Comparison of ENCODE assay signal across 8 mouse cellular contexts in the genomic region with DNA sequence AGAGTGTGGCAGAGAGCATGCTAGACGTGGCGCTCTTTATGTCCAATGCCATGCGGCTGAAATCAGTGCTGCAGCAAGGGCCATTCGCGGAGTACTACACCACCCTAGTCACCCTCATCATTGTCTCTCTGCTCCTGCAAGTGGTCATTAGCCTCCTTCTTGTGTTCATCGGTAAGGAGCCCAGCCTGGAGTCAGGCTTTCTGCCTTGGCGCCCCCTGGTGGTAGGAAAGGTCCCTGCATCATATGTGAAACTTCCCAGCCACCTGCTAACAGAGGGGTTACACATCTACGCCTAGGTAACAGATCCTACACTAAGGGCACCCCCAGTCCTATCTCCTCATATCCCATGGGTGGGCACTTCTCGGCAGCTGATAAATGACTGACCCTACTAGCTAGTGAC.
A peak's percentile ranks its signal among the peaks of the same experiment; 100 is the strongest.
DNase-seq lines count a peak whose midpoint lies in the region; ATAC-seq and TF ChIP-seq lines count a peak whose summit lies in the region.

No protein-coding gene starts in this region.

- 35% methylated on average over 9 of the region's 9 CpGs for WGBS in forebrain, embryonic 10.5 days
- WGBS in forebrain, embryonic 12.5 days, result 35% methylated on average over 9 of the region's 9 CpGs

- DNase-seq in forebrain, embryonic 10.5 days (ENCODE audit: extremely low spot score, low spot score), result peak; percentile 82
- DNase-seq in brain, adult 2 months (ENCODE audit: low read depth, low spot score), result peak; percentile 81
- DNase-seq in heart, postnatal 10 days, result peak; percentile 79 to 88
- DNase-seq in left cerebral cortex, adult 2 months (ENCODE audit: extremely low spot score in 1 of 2, low spot score in 2 of 2), result peak; percentile 67 to 78
- peak; percentile 90 to 91 for DNase-seq in spleen, postnatal 10 days (ENCODE audit: low spot score in 2 of 2)

- H3K9ac ChIP-seq in forebrain, embryonic 12.5 days, result no peak overlapping the region

- H3K36me3 ChIP-seq in forebrain, embryonic 10.5 days (replicated peaks), result no peaks in the 10 kb centered on the region
- no peaks in the 10 kb centered on the region for H3K36me3 ChIP-seq in forebrain, embryonic 12.5 days (replicated peaks)

- ATAC-seq in forebrain, embryonic 12.5 days (ENCODE audit: low FRiP score), result no peak
- peak; percentile 68 for ATAC-seq in erythroblast, adult 5-6 weeks (replicated peaks; ENCODE audit: low FRiP score, poor library complexity, severe bottlenecking)
- ATAC-seq in megakaryocyte-erythroid progenitor cell, adult 5-6 weeks (replicated peaks; ENCODE audit: low FRiP score, low TSS enrichment, poor library complexity, severe bottlenecking), result peak; percentile 56

- peaks cover 25% of the 10 kb centered on the region for H3K27me3 ChIP-seq in forebrain, embryonic 10.5 days (ENCODE audit: poor library complexity, severe bottlenecking)
- H3K27me3 ChIP-seq in forebrain, embryonic 12.5 days, result 0 out of 2 replicates have a peak, but pooled peaks cover 11% of the 10 kb centered on the region

- H3K9me3 ChIP-seq in forebrain, embryonic 10.5 days, result no peaks in the 10 kb centered on the region
- H3K9me3 ChIP-seq in forebrain, embryonic 12.5 days, result no peaks in the 10 kb centered on the region

- peak; percentile 96 for TF ChIP-seq CTCF in left cerebral cortex, adult 2 months (IDR thresholded peaks at IDR 0.05)

- peaks cover 49% of the 10 kb centered on the region for H3K4me1 ChIP-seq in forebrain, embryonic 10.5 days
- peaks cover 28% of the 10 kb centered on the region for H3K4me1 ChIP-seq in forebrain, embryonic 12.5 days

- H3K27ac ChIP-seq in forebrain, embryonic 10.5 days, result no peak overlapping the region
- H3K27ac ChIP-seq in forebrain, embryonic 12.5 days, result no peak overlapping the region
- no peak overlapping the region for H3K27ac ChIP-seq in left cerebral cortex, adult 2 months

- no peak overlapping the region for H3K4me2 ChIP-seq in forebrain, embryonic 12.5 days

- intact Hi-C loops in heart, postnatal 10 days (cut with DNase I), result loop anchor here (2.0 to 5.0 kb wide), 2 partner anchors 251 to 405 kb away; no protein-coding TSS in a partner anchor
- intact Hi-C loops in left cerebral cortex, adult 2 months (cut with DNase I), result loop anchor here (5.0 kb wide), 2 partner anchors 406 to 706 kb away; no protein-coding TSS in a partner anchor

- no peak overlapping the region for H3K4me3 ChIP-seq in forebrain, embryonic 10.5 days
- no peak overlapping the region for H3K4me3 ChIP-seq in forebrain, embryonic 12.5 days (replicated peaks)
- no peak overlapping the region for H3K4me3 ChIP-seq in left cerebral cortex, adult 2 months
